Mouse (Mus musculus): Measurements from ENCODE around the gene Tacr2. TPM values are rescaled to one million over a fixed set of nuclear protein-coding genes. Genes with fewer than 3 reads are reported as not detected.

The Tacr2 gene
- total and polyA plus RNA-seq, 2 experiments: not detected

DNA sequence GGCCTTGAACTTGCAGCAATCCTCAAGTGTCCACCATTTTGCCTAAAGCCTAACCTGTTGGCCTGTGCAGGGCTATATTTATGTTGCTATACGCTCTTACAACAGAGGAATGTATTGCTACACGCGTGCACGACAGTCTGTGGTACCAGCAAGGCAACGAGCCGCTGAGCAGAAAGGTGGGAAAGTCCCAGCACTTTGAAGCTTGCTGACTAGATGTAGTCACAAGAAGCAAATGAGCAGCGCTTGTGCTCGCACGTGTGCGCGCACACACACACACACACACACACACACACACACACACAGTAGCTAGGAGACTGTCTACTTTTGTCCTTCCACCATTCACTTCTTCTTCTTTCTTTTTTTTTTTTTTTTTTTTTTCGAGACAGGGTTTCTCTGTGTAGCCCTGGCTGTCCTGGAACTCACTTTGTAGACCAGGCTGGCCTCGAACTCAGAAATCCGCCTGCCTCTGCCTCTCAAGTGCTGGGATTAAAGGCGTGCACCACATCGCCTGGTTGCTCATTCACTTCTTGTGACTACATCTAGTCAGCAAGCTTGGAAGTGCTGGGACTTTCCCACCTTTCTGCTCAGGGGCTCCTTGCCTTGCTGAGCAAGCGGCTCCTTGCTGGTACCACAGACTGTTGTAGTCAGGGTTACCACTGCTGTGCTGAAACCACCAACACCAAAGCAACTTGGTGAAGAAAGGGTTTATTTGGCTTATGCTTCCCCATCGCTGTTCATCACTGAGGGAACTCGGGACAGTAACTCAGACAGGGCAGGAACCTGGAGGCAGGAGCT lies 25.5 kb downstream of the Tacr2 start:
- Histone ChIP-seq H3K27me3 (ENCODE audit: control insufficient read depth, insufficient read depth, low read length) (no peaks in the 10 kb centered on the region), H3K36me3 (ENCODE audit: control insufficient read depth, insufficient read depth, low read length) (no peaks in the 10 kb centered on the region), H3K79me2 (ENCODE audit: control insufficient read depth, insufficient read depth, low read length) (no peaks in the 10 kb centered on the region), H3K9ac (ENCODE audit: low read depth, low read length) (no peak overlapping the region), H3K27ac (replicated peaks; ENCODE audit: insufficient read depth, low read depth, low read length) (no peak overlapping the region), H3K4me1 (ENCODE audit: control insufficient read depth, insufficient read depth, low read length) (no peaks in the 10 kb centered on the region), H3K4me3 (ENCODE audit: insufficient read depth, low read depth, low read length) (no peak overlapping the region)
- 92% methylated on average over 18 of the region's 19 CpGs for WGBS
- DNase-seq (ENCODE audit: extremely low read depth, low read depth, low spot score): no peak
- no peak for TF ChIP-seq POLR2A (IDR thresholded peaks at IDR 0.05; ENCODE audit: extremely low read depth, insufficient read depth, low read length)
- no peak for TF ChIP-seq CTCF (IDR thresholded peaks at IDR 0.05; ENCODE audit: low read depth, low read length)

DNA sequence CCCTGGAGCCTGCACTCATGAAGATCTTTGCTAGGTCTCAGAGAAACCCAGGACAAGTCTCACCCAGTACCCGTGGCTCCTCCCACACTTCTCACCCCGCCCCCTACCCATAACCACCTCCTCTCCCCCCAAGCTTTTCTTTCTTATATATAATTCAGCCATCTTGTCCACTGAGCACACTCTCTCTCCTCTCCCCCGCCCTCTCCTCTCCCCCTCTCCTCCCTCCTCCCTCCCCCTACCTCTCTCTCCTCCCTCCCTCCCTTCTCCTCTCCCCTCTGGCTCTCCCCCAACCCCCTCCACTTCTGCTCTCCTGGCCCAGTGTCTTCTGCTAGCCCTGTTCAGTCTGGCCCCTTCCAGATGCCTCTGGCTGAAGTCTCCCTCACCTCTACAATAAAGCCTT lies 26.8 kb downstream of the Tacr2 start:
- no peak for DNase-seq (ENCODE audit: extremely low read depth, low read depth, low spot score)
- Histone ChIP-seq H3K27me3 (ENCODE audit: control insufficient read depth, insufficient read depth, low read length) (no peaks in the 10 kb centered on the region), H3K4me1 (ENCODE audit: control insufficient read depth, insufficient read depth, low read length) (no peaks in the 10 kb centered on the region), H3K27ac (replicated peaks; ENCODE audit: insufficient read depth, low read depth, low read length) (no peak overlapping the region), H3K36me3 (ENCODE audit: control insufficient read depth, insufficient read depth, low read length) (no peaks in the 10 kb centered on the region), H3K79me2 (ENCODE audit: control insufficient read depth, insufficient read depth, low read length) (no peaks in the 10 kb centered on the region), H3K9ac (ENCODE audit: low read depth, low read length) (no peak overlapping the region), H3K4me3 (ENCODE audit: insufficient read depth, low read depth, low read length) (no peak overlapping the region)
- TF ChIP-seq CTCF (IDR thresholded peaks at IDR 0.05; ENCODE audit: low read depth, low read length) (no peak), POLR2A (IDR thresholded peaks at IDR 0.05; ENCODE audit: extremely low read depth, insufficient read depth, low read length) (no peak)
- 73% methylated on average over 3 of the region's 3 CpGs for WGBS

DNA sequence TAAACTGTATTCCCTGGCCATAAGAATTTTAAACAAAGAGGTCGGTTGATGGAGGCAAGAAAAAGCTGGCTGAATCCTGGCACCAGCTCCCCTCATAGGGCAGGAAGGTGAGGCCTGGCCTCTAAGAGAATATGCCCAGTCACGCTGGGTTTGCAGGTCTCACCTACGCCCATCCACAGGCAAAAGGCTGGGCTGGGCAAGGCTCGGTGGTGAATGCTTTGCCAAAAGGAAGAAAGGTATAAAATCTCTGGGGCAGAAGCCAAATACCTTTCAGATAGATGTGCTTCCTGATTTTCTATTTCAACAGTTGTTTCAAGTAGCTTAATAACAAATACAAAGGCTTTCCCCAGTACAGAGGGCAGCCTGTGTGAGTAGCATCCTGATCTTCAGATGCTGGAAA lies 27.4 kb downstream of the Tacr2 start:
- H3K27me3 ChIP-seq (ENCODE audit: control insufficient read depth, insufficient read depth, low read length): no peaks in the 10 kb centered on the region
- no peaks in the 10 kb centered on the region for H3K36me3 ChIP-seq (ENCODE audit: control insufficient read depth, insufficient read depth, low read length)
- 90% methylated on average over 4 of the region's 4 CpGs for WGBS
- no peak overlapping the region for H3K9ac ChIP-seq (ENCODE audit: low read depth, low read length)
- no peaks in the 10 kb centered on the region for H3K4me1 ChIP-seq (ENCODE audit: control insufficient read depth, insufficient read depth, low read length)
- no peaks in the 10 kb centered on the region for H3K79me2 ChIP-seq (ENCODE audit: control insufficient read depth, insufficient read depth, low read length)
- H3K4me3 ChIP-seq (ENCODE audit: insufficient read depth, low read depth, low read length): no peak overlapping the region
- DNase-seq (ENCODE audit: extremely low read depth, low read depth, low spot score): no peak
- H3K27ac ChIP-seq (replicated peaks; ENCODE audit: insufficient read depth, low read depth, low read length): no peak overlapping the region
- TF ChIP-seq CTCF (IDR thresholded peaks at IDR 0.05; ENCODE audit: low read depth, low read length): no peak
- TF ChIP-seq POLR2A (IDR thresholded peaks at IDR 0.05; ENCODE audit: extremely low read depth, insufficient read depth, low read length): no peak

DNA sequence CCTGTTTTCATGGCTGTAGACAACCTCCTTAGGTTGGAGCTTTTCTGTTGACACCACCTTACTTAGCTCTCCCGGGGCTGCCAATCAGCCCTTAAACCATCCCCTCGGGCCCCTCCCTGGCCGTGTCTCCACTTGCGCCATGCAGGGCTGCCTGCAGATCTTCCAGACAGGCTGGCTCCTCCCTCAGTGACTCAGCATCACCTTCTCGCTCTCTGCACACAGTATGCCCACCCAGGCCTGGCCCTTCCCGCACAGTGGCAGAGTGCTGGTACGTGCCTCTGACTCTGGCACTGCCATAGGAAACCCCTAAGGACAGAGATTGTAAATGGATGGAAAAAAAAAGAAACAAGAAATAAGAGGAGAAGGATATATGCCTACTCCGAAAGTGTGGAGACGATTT lies 30.5 kb downstream of the Tacr2 start:
- no peak for DNase-seq (ENCODE audit: extremely low read depth, low read depth, low spot score)
- Histone ChIP-seq H3K79me2 (ENCODE audit: control insufficient read depth, insufficient read depth, low read length) (no peaks in the 10 kb centered on the region), H3K4me3 (ENCODE audit: insufficient read depth, low read depth, low read length) (no peak overlapping the region), H3K36me3 (ENCODE audit: control insufficient read depth, insufficient read depth, low read length) (no peaks in the 10 kb centered on the region), H3K27ac (replicated peaks; ENCODE audit: insufficient read depth, low read depth, low read length) (no peak overlapping the region), H3K27me3 (ENCODE audit: control insufficient read depth, insufficient read depth, low read length) (no peaks in the 10 kb centered on the region), H3K9ac (ENCODE audit: low read depth, low read length) (no peak overlapping the region), H3K4me1 (ENCODE audit: control insufficient read depth, insufficient read depth, low read length) (no peaks in the 10 kb centered on the region)
- TF ChIP-seq CTCF (IDR thresholded peaks at IDR 0.05; ENCODE audit: low read depth, low read length): no peak
- TF ChIP-seq POLR2A (IDR thresholded peaks at IDR 0.05; ENCODE audit: extremely low read depth, insufficient read depth, low read length): no peak
- 75% methylated on average over 9 of the region's 9 CpGs for WGBS

DNA sequence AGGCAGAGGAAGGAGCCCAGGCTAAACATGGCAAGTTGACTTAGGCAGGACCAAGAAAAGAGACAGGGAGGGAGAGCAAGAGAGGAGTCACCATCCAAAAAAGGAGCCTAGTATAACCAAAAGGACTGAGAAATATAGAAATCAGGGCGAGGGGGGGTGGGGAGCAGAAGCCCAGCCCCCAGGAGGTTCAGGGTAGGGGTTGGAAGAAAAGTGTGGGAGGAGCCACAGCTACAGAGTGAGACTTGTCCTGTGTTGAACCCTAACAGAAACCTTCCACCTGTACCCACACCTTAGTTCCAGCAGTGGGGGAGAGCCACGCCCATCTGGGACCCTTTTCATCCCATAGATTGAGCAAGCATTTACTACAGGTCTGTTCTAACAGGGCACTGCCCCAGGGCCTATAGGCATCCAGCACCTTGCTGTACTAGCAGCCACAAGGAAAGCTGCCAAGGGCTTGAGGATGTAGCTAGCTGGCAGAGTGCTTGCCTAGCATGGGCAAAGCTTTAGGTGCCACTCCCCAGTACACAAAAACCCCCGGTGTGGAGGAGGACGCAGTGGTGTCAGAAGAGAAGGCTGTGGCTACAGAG lies 31.1 kb downstream of the Tacr2 start:
- WGBS: 80% methylated on average over 4 of the region's 4 CpGs
- Histone ChIP-seq H3K79me2 (ENCODE audit: control insufficient read depth, insufficient read depth, low read length) (no peaks in the 10 kb centered on the region), H3K36me3 (ENCODE audit: control insufficient read depth, insufficient read depth, low read length) (no peaks in the 10 kb centered on the region), H3K27me3 (ENCODE audit: control insufficient read depth, insufficient read depth, low read length) (no peaks in the 10 kb centered on the region), H3K4me1 (ENCODE audit: control insufficient read depth, insufficient read depth, low read length) (no peaks in the 10 kb centered on the region), H3K27ac (replicated peaks; ENCODE audit: insufficient read depth, low read depth, low read length) (no peak overlapping the region), H3K4me3 (ENCODE audit: insufficient read depth, low read depth, low read length) (no peak overlapping the region), H3K9ac (ENCODE audit: low read depth, low read length) (no peak overlapping the region)
- no peak for TF ChIP-seq CTCF (IDR thresholded peaks at IDR 0.05; ENCODE audit: low read depth, low read length)
- TF ChIP-seq POLR2A (IDR thresholded peaks at IDR 0.05; ENCODE audit: extremely low read depth, insufficient read depth, low read length): no peak
- no peak for DNase-seq (ENCODE audit: extremely low read depth, low read depth, low spot score)

Data from liver, adult 2 months (tissue).